In the genomic region with DNA sequence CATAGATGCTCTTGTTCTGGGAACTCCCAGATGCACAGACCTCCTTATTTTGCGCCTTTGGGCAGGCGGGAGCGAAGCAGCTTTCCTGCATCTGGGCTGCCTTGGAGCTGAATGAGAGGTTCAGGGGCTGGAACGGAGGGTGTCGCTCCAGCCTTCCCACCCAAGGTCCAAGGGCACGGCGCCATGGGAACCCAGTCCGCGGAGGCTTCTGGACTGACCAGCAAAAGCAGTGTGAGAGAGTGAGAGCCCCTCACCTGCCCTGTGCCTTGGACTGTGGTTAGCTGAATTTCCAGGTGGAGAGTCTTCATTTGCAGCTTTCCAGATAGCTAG, we compare ENCODE assay signal across 8 mouse cellular contexts. TPM values are rescaled to one million over a fixed set of nuclear protein-coding genes. Genes with fewer than 3 reads are reported as not detected.
DNase-seq lines count a peak whose midpoint lies in the region; ATAC-seq lines count a peak whose summit lies in the region.
"Had no signal": no experiment of that assay in that cellular context is flagged by ENCODE, and none has a peak within 500 bp of the region (broad histone marks: within the 10 kb centered on the region; RNA-seq: fewer than 3 reads in every experiment).

No protein-coding gene starts in this region.

- H3K9me3 ChIP-seq in limb, embryonic 15.5 days, result no peaks in the 10 kb centered on the region

- peak; percentile 5 for DNase-seq in ZHBTc4 (ENCODE audit: low read depth, low spot score)
- DNase-seq in cerebellum, adult 11-12 months, result peak; percentile 72
- peak; percentile 15 for DNase-seq in telencephalon, adult 2 months (ENCODE audit: low read depth, low spot score)
- DNase-seq in ovary, postnatal 10 days (ENCODE audit: low spot score), result no peak
- DNase-seq in kidney, adult 8-10 months, result no peak

- H3K4me3 ChIP-seq in limb, embryonic 15.5 days, result peak overlapping the region; percentile 46; the same call in 1 of the 2 replicates

- H3K36me3 ChIP-seq in limb, embryonic 15.5 days, result no peaks in the 10 kb centered on the region

- H3K4me2 ChIP-seq in limb, embryonic 15.5 days, result peak overlapping the region; percentile 90

- peaks cover 18% of the 10 kb centered on the region for H3K4me1 ChIP-seq in limb, embryonic 15.5 days

- H3K9ac ChIP-seq in limb, embryonic 15.5 days, result no peak overlapping the region

- 11% methylated on average over 9 of the region's 9 CpGs for WGBS in limb, embryonic 15.5 days

- peak; percentile 51 for ATAC-seq in frontal cortex, adult (ENCODE audit: low TSS enrichment)
- no peak for ATAC-seq in limb, embryonic 15.5 days (ENCODE audit: insufficient number of reproducible peaks, low FRiP score, low TSS enrichment, low read depth)

- no peak overlapping the region for H3K27ac ChIP-seq in limb, embryonic 15.5 days

- H3K27me3 ChIP-seq in limb, embryonic 15.5 days, result peaks cover 38% of the 10 kb centered on the region

RNA-seq across cellular contexts. Expression of gene Galnt13, which starts 1.3 kb away (rescaled TPM):
- polyA plus RNA-seq in limb, embryonic 15.5 days (2015; fragmentation: Nextera tagmentation; extraction: Ambion mirVana), result 1.4 TPM in 2 replicates
- polyA plus RNA-seq: liver, adult 2 months had no signal

Comparison
In these comparisons a context has a peak if more than half of its experiments do, and no peak if none do; other contexts are left out.
1. DNase-seq: peak in ZHBTc4 (single experiment), cerebellum, adult 11-12 months (single experiment) and telencephalon, adult 2 months (single experiment); none in ovary, postnatal 10 days (single experiment) and kidney, adult 8-10 months (0 of 2).